Mouse (Mus musculus): Measurements from ENCODE around the gene Ccdc85a. TPM values are rescaled to one million over a fixed set of nuclear protein-coding genes. Genes with fewer than 3 reads are reported as not detected.
"Not testable (repeated sequence)": the region's sequence is repeated elsewhere in the genome, so short reads cannot be mapped to it uniquely, and the experiment has no call there.

Gene Ccdc85a
- polyA plus RNA-seq, 1 experiment from 2014 or later = 3.7 TPM

GRCm38 (mm10) chr11:28501190-28501589 lies 82.9 kb downstream of the Ccdc85a start:
- no peaks in the 10 kb centered on the region for H3K27me3 ChIP-seq
- H3K4me2 ChIP-seq (replicated peaks) = no peak overlapping the region
- H3K4me3 ChIP-seq = no peak overlapping the region
- no peaks in the 10 kb centered on the region for H3K9me3 ChIP-seq
- ATAC-seq (ENCODE audit: low FRiP score, low read depth) = no peak
- H3K36me3 ChIP-seq = no peaks in the 10 kb centered on the region
- no peak overlapping the region for H3K27ac ChIP-seq
- no peaks in the 10 kb centered on the region for H3K4me1 ChIP-seq
- no peak overlapping the region for H3K9ac ChIP-seq

- no peak overlapping the region for H3K9ac ChIP-seq
- H3K27me3 ChIP-seq = no peaks in the 10 kb centered on the region
- H3K36me3 ChIP-seq = no peaks in the 10 kb centered on the region
- H3K9me3 ChIP-seq = no peaks in the 10 kb centered on the region
- no peak overlapping the region for H3K4me3 ChIP-seq
- H3K4me1 ChIP-seq = no peaks in the 10 kb centered on the region
- H3K27ac ChIP-seq = no peak overlapping the region
- no peak overlapping the region for H3K4me2 ChIP-seq (replicated peaks)
- no peak for ATAC-seq (ENCODE audit: low FRiP score, low read depth)
These were observed 87.1 kb downstream of the Ccdc85a start for GRCm38 (mm10) chr11:28497034-28497433.

DNA sequence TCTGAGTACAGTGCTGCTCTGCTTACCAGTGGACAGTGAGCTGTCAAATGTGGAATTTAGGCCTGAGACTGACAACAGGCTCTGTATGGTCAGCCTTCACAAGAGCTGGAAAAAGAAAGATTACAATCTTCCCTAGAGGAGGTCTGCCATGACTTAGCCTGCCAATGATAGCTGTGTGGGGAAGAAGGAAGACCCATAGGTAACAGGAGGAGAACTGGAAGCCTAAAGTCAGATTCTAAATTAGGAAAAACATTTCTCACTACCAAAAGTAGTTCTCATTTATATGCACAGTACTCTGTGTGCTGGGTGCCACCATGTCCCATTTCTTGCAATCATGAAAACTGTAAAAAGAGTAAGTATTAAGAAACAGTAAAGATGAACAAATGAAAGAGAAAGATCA lies 90.8 kb downstream of the Ccdc85a start:
- Histone ChIP-seq H3K27ac (no peak overlapping the region), H3K9me3 (no peaks in the 10 kb centered on the region), H3K9ac (no peak overlapping the region), H3K4me1 (no peaks in the 10 kb centered on the region), H3K27me3 (no peaks in the 10 kb centered on the region), H3K36me3 (no peaks in the 10 kb centered on the region), H3K4me3 (no peak overlapping the region), H3K4me2 (replicated peaks) (no peak overlapping the region)
- no peak for ATAC-seq (ENCODE audit: low FRiP score, low read depth)

- Histone ChIP-seq H3K27me3 (no peaks in the 10 kb centered on the region), H3K9ac (no peak overlapping the region), H3K4me3 (no peak overlapping the region), H3K4me2 (replicated peaks) (no peak overlapping the region), H3K36me3 (no peaks in the 10 kb centered on the region), H3K27ac (no peak overlapping the region), H3K4me1 (no peaks in the 10 kb centered on the region), H3K9me3 (no peaks in the 10 kb centered on the region)
- 81% methylated on average over 1 of the region's 1 CpGs for WGBS
- ATAC-seq (ENCODE audit: low FRiP score, low read depth) = no peak
These were observed 92.8 kb downstream of the Ccdc85a start for GRCm38 (mm10) chr11:28491330-28491729.

- H3K9ac ChIP-seq = no peak overlapping the region
- H3K36me3 ChIP-seq = no peaks in the 10 kb centered on the region
- H3K9me3 ChIP-seq = no peaks in the 10 kb centered on the region
- H3K27ac ChIP-seq = no peak overlapping the region
- WGBS = 35% methylated on average over 4 of the region's 4 CpGs
- H3K4me2 ChIP-seq (replicated peaks) = no peak overlapping the region
- no peaks in the 10 kb centered on the region for H3K27me3 ChIP-seq
- no peak for ATAC-seq (ENCODE audit: low FRiP score, low read depth)
- no peak overlapping the region for H3K4me3 ChIP-seq
- no peaks in the 10 kb centered on the region for H3K4me1 ChIP-seq
These were observed 99.9 kb downstream of the Ccdc85a start for GRCm38 (mm10) chr11:28484083-28484729.

- Histone ChIP-seq H3K4me2 (replicated peaks) (no peak overlapping the region), H3K9ac (no peak overlapping the region), H3K4me1 (no peaks in the 10 kb centered on the region), H3K9me3 (no peaks in the 10 kb centered on the region), H3K27me3 (no peaks in the 10 kb centered on the region), H3K36me3 (no peaks in the 10 kb centered on the region), H3K27ac (no peak overlapping the region), H3K4me3 (no peak overlapping the region)
- WGBS = 94% methylated on average over 1 of the region's 1 CpGs
- no peak for ATAC-seq (ENCODE audit: low FRiP score, low read depth)
These were observed 107.0 kb downstream of the Ccdc85a start for GRCm38 (mm10) chr11:28477088-28477487.

DNA sequence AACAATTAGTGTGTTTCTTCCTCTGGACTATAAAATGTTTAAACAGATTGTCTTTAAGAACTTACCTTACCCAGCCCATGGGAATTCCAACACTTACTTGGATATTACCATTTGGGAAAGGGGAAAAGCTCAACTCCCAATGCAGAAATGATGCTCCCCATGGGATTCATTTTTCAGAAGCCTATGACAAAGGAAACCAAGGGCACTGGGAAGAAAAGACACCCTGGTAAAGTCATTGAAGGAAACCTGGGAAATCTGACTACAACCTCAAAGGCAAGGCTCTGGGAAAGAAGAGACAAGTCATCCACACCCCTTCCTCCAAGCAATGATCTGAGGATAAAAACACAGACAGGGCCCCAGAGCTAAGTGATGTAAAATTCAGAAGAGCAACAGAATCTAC lies 118.4 kb downstream of the Ccdc85a start:
- H3K4me3 ChIP-seq = no peak overlapping the region
- no peaks in the 10 kb centered on the region for H3K27me3 ChIP-seq
- H3K9ac ChIP-seq = no peak overlapping the region
- H3K27ac ChIP-seq = no peak overlapping the region
- H3K36me3 ChIP-seq = no peaks in the 10 kb centered on the region
- no peak overlapping the region for H3K4me2 ChIP-seq (replicated peaks)
- no peak for ATAC-seq (ENCODE audit: low FRiP score, low read depth)
- no peaks in the 10 kb centered on the region for H3K4me1 ChIP-seq
- H3K9me3 ChIP-seq = no peaks in the 10 kb centered on the region

GRCm38 (mm10) chr11:28464926-28465325 lies 119.2 kb downstream of the Ccdc85a start:
- H3K36me3 ChIP-seq = no peaks in the 10 kb centered on the region
- WGBS = 85% methylated on average over 1 of the region's 1 CpGs
- H3K4me3 ChIP-seq = no peak overlapping the region
- no peaks in the 10 kb centered on the region for H3K9me3 ChIP-seq
- no peak overlapping the region for H3K9ac ChIP-seq
- H3K4me1 ChIP-seq = no peaks in the 10 kb centered on the region
- no peak overlapping the region for H3K4me2 ChIP-seq (replicated peaks)
- no peak for ATAC-seq (ENCODE audit: low FRiP score, low read depth)
- no peaks in the 10 kb centered on the region for H3K27me3 ChIP-seq
- H3K27ac ChIP-seq = no peak overlapping the region

GRCm38 (mm10) chr11:28459165-28459564 lies 125.0 kb downstream of the Ccdc85a start:
- Histone ChIP-seq H3K9ac (no peak overlapping the region), H3K4me2 (replicated peaks) (no peak overlapping the region), H3K9me3 (no peaks in the 10 kb centered on the region), H3K4me1 (no peaks in the 10 kb centered on the region), H3K36me3 (no peaks in the 10 kb centered on the region), H3K27me3 (no peaks in the 10 kb centered on the region), H3K4me3 (no peak overlapping the region), H3K27ac (no peak overlapping the region)
- 82% methylated on average over 1 of the region's 1 CpGs for WGBS
- no peak for ATAC-seq (ENCODE audit: low FRiP score, low read depth)

- no peak overlapping the region for H3K4me2 ChIP-seq (replicated peaks)
- H3K4me3 ChIP-seq = no peak overlapping the region
- no peaks in the 10 kb centered on the region for H3K36me3 ChIP-seq
- no peak for ATAC-seq (ENCODE audit: low FRiP score, low read depth)
- H3K9ac ChIP-seq = no peak overlapping the region
- H3K27ac ChIP-seq = no peak overlapping the region
- no peaks in the 10 kb centered on the region for H3K9me3 ChIP-seq
- H3K27me3 ChIP-seq = no peaks in the 10 kb centered on the region
- H3K4me1 ChIP-seq = no peaks in the 10 kb centered on the region
These were observed 144.2 kb downstream of the Ccdc85a start for GRCm38 (mm10) chr11:28439877-28440276.

DNA sequence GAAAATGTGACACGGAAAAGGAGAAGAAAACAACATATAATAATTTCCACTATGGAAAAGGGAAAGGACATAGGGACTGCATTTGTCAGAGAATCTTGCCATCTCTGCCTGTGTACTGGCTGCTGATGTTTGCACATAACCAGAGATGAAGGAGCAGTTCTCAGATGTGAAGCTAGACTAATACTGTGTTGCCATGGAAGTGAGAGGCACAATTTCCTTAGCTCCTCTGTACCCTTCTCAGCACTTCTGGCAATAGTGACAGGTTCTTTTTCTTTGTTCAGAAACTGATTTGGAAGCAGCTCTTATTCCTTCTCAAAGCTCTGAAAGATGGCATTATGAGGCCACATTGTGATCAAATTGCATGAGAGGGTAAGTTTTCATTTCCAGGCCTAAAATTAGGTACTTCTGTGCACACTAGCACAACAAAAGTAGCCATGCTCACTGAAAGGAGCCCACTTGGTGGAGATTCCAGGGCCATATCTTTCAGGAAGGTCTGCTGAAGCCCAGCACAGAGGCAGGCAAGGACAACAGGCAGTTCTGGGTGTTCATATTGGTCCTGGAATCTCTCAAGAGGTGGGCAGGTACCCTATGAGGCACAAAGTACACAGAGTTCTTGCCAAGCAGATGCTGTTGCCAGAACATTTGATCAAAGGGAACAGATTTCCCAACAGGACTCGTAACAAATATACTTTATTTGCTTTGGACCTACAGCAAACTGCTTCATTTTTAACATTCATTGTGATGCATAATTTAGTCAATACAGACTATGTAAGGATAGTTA lies 161.5 kb downstream of the Ccdc85a start:
- no peak overlapping the region for H3K4me3 ChIP-seq
- H3K4me2 ChIP-seq (replicated peaks) = no peak overlapping the region
- H3K27ac ChIP-seq = no peak overlapping the region
- no peaks in the 10 kb centered on the region for H3K4me1 ChIP-seq
- no peaks in the 10 kb centered on the region for H3K9me3 ChIP-seq
- no peak for ATAC-seq (ENCODE audit: low FRiP score, low read depth)
- WGBS = 83% methylated on average over 2 of the region's 2 CpGs
- no peaks in the 10 kb centered on the region for H3K36me3 ChIP-seq
- no peaks in the 10 kb centered on the region for H3K27me3 ChIP-seq
- H3K9ac ChIP-seq = no peak overlapping the region

- no peaks in the 10 kb centered on the region for H3K9me3 ChIP-seq
- H3K4me1 ChIP-seq = no peaks in the 10 kb centered on the region
- no peaks in the 10 kb centered on the region for H3K36me3 ChIP-seq
- 70% methylated on average over 2 of the region's 2 CpGs for WGBS
- H3K4me3 ChIP-seq = no peak overlapping the region
- H3K4me2 ChIP-seq (replicated peaks) = no peak overlapping the region
- no peaks in the 10 kb centered on the region for H3K27me3 ChIP-seq
- no peak overlapping the region for H3K9ac ChIP-seq
- no peak for ATAC-seq (ENCODE audit: low FRiP score, low read depth)
- H3K27ac ChIP-seq = no peak overlapping the region
These were observed 168.3 kb downstream of the Ccdc85a start for GRCm38 (mm10) chr11:28415841-28416240.

DNA sequence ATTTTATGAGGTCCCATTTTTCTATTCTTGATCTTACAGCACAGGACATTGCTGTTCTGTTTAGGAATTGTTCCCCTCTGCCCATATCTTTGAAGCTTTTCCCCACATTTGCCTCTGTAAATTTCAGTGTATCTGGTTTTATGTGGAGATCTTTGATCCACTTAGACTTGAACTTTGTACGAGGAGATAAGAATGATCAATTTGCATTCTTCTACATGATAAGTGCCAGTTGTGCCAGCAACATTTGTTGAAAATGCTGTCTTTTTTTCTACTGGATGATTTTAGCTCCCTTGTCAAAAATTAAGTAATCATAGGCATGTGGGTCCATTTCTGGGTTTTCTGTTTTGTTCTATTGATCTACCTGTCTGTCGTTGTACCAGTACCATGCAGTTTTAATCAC lies 174.2 kb downstream of the Ccdc85a start:
- not testable (repeated sequence) for ATAC-seq (ENCODE audit: low FRiP score, low read depth); H3K27me3 ChIP-seq; H3K36me3 ChIP-seq; H3K4me3 ChIP-seq; H3K27ac ChIP-seq; H3K4me1 ChIP-seq; H3K4me2 ChIP-seq (replicated peaks); H3K9me3 ChIP-seq; H3K9ac ChIP-seq
- 84% methylated on average over 2 of the region's 2 CpGs for WGBS

Measured in limb, embryonic 13.5 days (tissue).